Mouse (Mus musculus) embryo, embryonic 9.5 days (tissue): ENCODE results near the gene Vmn2r69.

ENCODE experiments used
- DNase-seq: peaks from one replicate; pipeline ENCODE4 v3.0.0-alpha.2; 2017; ENCODE audit errors: extremely low spot score

The Vmn2r69 gene

GRCm38 (mm10) chr7:85415820-85416219 lies at the start of gene Vmn2r69:
Gene Vmn2r69, minus strand, starts transcription at chr7:85415920.
- no peak for DNase-seq
